Mouse (Mus musculus): ENCODE measurements at regions not wholly inside any gene's neighbourhood (a gene's known extent, or its start where the extent isn't known, plus 50 kb on each side); places are given as distances from the start of the nearest gene placed in this dataset.

DNA sequence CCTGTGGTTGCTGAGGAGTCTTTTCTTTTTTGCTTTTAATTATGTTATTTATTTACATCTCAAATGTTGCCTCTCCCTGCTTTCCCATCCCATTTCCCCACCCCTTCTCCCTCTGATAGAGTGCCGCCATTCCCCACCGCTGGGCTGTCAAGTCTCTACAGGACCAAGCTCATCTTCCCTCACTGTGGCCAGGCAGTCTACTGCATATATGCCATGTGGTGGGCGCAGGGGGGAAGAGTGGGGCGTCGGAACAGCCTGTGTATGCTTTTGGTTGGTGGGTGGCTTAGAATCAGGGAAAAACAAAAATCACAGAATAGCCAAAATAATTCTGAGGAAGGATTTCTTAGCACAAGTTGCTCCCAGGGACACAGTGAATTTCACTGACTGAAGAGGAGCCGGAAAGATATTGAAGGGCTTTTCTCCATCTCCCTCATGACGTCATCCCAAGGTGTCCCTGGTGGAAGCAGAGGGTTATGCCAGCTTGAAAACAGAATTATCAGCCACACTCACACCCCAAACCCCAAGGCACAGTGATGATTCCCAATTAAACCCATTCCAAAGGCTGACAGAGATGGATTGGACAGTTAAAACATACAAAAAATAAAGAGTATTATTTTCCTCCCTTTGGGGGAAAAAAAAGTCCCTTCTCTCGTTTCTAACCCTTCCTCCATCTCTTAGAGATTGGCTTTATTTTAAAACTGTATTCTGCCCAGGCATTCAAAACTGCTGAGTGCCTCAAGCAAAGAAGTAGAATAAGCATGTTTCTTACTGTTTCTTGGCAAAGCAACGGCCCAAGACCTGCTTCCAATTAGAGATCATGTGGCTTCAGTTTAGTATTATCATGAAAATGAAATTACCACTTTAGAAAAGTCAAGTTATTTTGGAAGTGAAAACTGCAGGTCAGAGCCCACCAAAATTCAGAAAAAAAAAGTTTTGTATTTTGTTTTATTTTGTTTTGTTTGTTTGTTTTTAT, 232.0 kb downstream of the Clic5 start:
- H3K4me2 ChIP-seq (replicated peaks) = no peak overlapping the region
- H3K9me3 ChIP-seq = peaks cover 7% of the 10 kb centered on the region; the same call in 1 of the 2 replicates
- H3K27me3 ChIP-seq (replicated peaks) = no peaks in the 10 kb centered on the region
- H3K4me1 ChIP-seq = no peaks in the 10 kb centered on the region
- ATAC-seq (ENCODE audit: low FRiP score, low read depth) = no peak
- H3K4me3 ChIP-seq = no peak overlapping the region
- 82% methylated on average over 9 of the region's 9 CpGs for WGBS
- H3K36me3 ChIP-seq = no peaks in the 10 kb centered on the region
- H3K27ac ChIP-seq = no peak overlapping the region
- H3K9ac ChIP-seq = no peak overlapping the region

- Histone ChIP-seq H3K9ac (no peak overlapping the region), H3K4me1 (no peaks in the 10 kb centered on the region), H3K4me2 (replicated peaks) (no peak overlapping the region), H3K36me3 (no peaks in the 10 kb centered on the region), H3K27ac (no peak overlapping the region), H3K27me3 (replicated peaks) (no peaks in the 10 kb centered on the region), H3K4me3 (no peak overlapping the region), H3K9me3 (no peaks in the 10 kb centered on the region)
- 93% methylated on average over 2 of the region's 2 CpGs for WGBS
- no peak for ATAC-seq (ENCODE audit: low FRiP score, low read depth)
Observed at GRCm38 (mm10) chr17:44422161-44422560, 233.8 kb downstream of the Clic5 start.

DNA sequence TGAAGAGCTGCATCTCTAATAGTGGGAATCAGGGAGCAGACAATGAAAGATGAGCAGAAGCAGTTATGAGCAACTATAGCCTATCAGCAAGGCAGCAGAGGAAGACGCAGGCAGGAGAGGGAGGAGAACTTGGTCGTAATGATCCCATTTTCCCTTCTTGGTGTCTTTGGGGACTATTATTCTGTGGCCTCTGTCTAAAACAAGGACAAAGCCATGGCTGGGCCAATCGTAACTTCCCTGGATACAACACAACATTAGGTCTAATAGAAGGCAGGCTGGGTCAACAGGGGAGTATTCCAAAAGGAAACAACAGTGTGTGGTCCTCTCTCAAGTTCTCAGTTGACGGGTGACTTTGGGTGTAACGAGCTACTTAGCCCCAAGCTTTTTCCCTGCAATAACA, 234.5 kb downstream of the Clic5 start:
- no peaks in the 10 kb centered on the region for H3K9me3 ChIP-seq
- H3K9ac ChIP-seq = no peak overlapping the region
- H3K4me1 ChIP-seq = no peaks in the 10 kb centered on the region
- no peak for ATAC-seq (ENCODE audit: low FRiP score, low read depth)
- no peak overlapping the region for H3K4me3 ChIP-seq
- no peaks in the 10 kb centered on the region for H3K27me3 ChIP-seq (replicated peaks)
- H3K27ac ChIP-seq = no peak overlapping the region
- H3K4me2 ChIP-seq (replicated peaks) = no peak overlapping the region
- H3K36me3 ChIP-seq = no peaks in the 10 kb centered on the region
- WGBS = 82% methylated on average over 5 of the region's 5 CpGs

GRCm38 (mm10) chr17:44423471-44423985, 235.1 kb downstream of the Clic5 start:
- no peak overlapping the region for H3K4me3 ChIP-seq
- no peaks in the 10 kb centered on the region for H3K27me3 ChIP-seq (replicated peaks)
- no peak overlapping the region for H3K27ac ChIP-seq
- no peaks in the 10 kb centered on the region for H3K36me3 ChIP-seq
- H3K4me2 ChIP-seq (replicated peaks) = no peak overlapping the region
- no peaks in the 10 kb centered on the region for H3K9me3 ChIP-seq
- ATAC-seq (ENCODE audit: low FRiP score, low read depth) = no peak
- 91% methylated on average over 5 of the region's 5 CpGs for WGBS
- H3K9ac ChIP-seq = no peak overlapping the region
- no peaks in the 10 kb centered on the region for H3K4me1 ChIP-seq

DNA sequence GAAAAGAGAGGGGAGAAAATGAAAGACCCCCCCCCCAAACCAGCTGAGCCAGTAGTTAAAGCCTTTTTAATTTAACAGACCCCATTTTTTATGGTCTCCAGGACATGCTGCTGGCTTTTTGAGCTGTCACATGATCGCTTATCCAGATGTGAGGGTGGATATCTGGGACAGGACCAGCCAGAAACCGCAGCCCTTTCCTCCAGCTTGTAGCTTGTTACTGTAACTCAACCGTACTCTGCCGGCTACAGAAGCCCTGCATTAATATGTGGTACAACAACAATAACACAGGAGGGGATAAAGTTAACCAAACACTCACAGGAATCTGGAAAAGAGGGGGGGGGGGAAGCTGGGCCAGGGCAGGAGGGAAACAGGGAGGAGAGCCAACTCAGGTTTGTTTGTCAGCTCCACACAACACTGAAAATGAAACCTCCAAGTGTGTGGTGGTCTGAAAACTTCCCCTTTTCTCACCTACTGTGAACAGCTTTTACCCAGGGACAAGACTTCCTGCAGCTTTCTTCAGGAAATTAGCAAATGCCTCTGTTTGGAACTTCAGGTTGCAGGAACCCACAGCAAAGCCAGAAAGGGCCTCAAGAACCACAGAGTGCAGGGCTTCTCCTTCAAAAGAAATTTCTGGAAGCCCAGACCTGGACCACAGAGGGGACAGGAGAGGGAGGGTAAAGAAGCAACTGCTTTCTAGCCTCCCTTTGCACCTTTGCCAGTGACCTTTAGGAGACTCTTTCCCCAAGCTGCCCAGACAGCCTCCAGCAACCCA, 244.3 kb downstream of the Clic5 start:
- Histone ChIP-seq H3K4me3 (no peak overlapping the region), H3K4me1 (no peaks in the 10 kb centered on the region), H3K27me3 (replicated peaks) (no peaks in the 10 kb centered on the region), H3K27ac (no peak overlapping the region), H3K36me3 (no peaks in the 10 kb centered on the region), H3K9me3 (no peaks in the 10 kb centered on the region), H3K9ac (no peak overlapping the region), H3K4me2 (replicated peaks) (no peak overlapping the region)
- 60% methylated on average over 4 of the region's 4 CpGs for whole genome bisulfite sequencing
- ATAC-seq (ENCODE audit: low FRiP score, low read depth) = no peak

DNA sequence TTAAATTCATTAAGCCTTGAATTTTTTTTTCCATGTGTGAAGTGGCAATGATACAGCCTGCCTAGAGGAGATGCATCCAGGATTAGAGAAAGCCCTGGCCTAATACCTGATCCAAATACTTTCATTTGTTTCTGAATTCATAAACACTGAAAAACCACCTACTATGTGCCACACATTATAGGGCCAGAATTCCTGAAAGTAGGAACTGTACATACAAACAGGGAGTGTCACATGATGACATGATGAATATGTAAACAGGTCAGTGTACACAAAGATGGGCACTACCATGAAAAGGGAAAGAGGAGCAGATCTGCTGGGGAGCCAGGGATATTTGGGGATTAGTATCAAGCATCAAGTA, 244.9 kb downstream of the Clic5 start:
- no peak overlapping the region for H3K4me3 ChIP-seq
- no peaks in the 10 kb centered on the region for H3K9me3 ChIP-seq
- H3K27me3 ChIP-seq (replicated peaks) = no peaks in the 10 kb centered on the region
- no peak overlapping the region for H3K27ac ChIP-seq
- no peak overlapping the region for H3K4me2 ChIP-seq (replicated peaks)
- H3K4me1 ChIP-seq = no peaks in the 10 kb centered on the region
- no peaks in the 10 kb centered on the region for H3K36me3 ChIP-seq
- no peak for ATAC-seq (ENCODE audit: low FRiP score, low read depth)
- no peak overlapping the region for H3K9ac ChIP-seq

DNA sequence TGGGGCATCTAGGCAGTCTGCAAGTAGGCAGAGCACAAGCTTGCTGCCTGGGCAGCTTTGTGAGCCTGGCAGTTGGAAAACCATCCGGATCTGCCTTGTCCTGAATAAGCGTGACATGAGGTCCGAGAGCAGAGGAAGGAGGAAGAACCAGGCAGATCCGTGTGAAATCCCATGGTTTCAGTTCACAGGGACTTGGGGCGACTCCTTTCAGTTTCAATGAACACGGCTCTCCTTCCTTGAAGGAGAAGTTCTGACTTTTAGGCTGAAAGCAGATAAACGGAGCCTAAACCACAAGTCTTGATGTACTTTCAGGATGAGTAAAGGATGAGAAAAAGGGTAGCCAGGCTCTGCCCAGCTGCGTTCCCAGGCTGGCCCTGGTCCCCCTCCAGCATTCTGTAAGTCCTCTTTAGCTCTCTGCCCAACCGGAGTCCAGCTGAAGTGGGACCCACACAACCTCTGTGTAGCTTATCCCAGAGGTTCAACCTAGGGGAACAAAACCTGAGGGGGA, 248.2 kb downstream of the Clic5 start:
- H3K36me3 ChIP-seq = no peaks in the 10 kb centered on the region
- H3K27me3 ChIP-seq (replicated peaks) = no peaks in the 10 kb centered on the region
- no peak overlapping the region for H3K4me2 ChIP-seq (replicated peaks)
- H3K4me3 ChIP-seq = no peak overlapping the region
- H3K27ac ChIP-seq = no peak overlapping the region
- WGBS = 89% methylated on average over 9 of the region's 9 CpGs
- no peaks in the 10 kb centered on the region for H3K4me1 ChIP-seq
- ATAC-seq (ENCODE audit: low FRiP score, low read depth) = no peak
- no peaks in the 10 kb centered on the region for H3K9me3 ChIP-seq
- H3K9ac ChIP-seq = no peak overlapping the region

DNA sequence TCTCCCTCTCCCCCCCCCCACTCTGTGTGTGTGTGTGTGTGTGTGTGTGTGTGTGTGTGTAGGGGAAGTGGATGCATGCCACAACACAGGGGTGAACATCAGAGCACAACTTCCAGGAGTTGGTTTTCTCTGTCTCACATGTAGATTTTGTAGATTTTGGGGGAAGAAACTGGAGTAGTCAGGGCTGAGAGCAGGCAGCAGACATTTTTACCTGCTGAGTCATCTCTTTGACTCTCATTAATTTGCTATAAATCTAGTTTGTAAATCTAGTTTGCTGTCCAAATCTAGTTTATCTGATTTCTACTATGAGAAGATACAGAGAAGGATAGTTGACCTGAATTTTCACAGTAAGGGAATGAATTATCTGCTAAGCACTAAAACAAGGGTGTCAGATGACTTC, 250.1 kb downstream of the Clic5 start:
- H3K36me3 ChIP-seq = no peaks in the 10 kb centered on the region
- no peak overlapping the region for H3K4me3 ChIP-seq
- ATAC-seq (ENCODE audit: low FRiP score, low read depth) = no peak

DNA sequence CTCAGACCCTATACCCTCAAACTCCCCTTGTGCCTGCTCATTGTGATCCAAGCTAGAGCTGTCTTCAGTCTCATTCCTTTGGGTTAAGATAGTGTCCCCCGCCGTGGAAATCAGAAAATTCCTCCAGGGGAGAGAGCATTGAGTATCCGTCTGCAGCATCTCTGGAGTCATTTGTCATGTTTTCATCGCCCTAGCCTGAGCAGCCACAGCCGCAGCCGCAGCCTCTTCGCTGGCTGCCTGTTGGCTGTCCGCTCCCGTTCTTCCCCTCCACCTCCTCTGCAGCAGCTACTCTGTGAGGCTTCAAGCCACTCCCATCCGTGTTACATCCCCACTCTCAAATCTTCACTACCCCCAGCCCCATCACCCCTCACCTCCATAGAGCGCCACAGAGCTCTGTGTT, 255.1 kb downstream of the Clic5 start:
- WGBS = 38% methylated on average over 11 of the region's 11 CpGs
- no peak overlapping the region for H3K27ac ChIP-seq
- H3K4me2 ChIP-seq (replicated peaks) = no peak overlapping the region
- no peaks in the 10 kb centered on the region for H3K4me1 ChIP-seq
- no peak overlapping the region for H3K4me3 ChIP-seq
- no peaks in the 10 kb centered on the region for H3K9me3 ChIP-seq
- no peak for ATAC-seq (ENCODE audit: low FRiP score, low read depth)
- no peaks in the 10 kb centered on the region for H3K36me3 ChIP-seq
- no peaks in the 10 kb centered on the region for H3K27me3 ChIP-seq (replicated peaks)
- H3K9ac ChIP-seq = no peak overlapping the region

More for the DNA sequence above, 250.1 kb downstream of the Clic5 start:
- H3K9ac ChIP-seq = no peak overlapping the region
- H3K4me1 ChIP-seq = no peaks in the 10 kb centered on the region
- H3K4me2 ChIP-seq (replicated peaks) = no peak overlapping the region
- no peak overlapping the region for H3K27ac ChIP-seq
- no peaks in the 10 kb centered on the region for H3K9me3 ChIP-seq
- no peaks in the 10 kb centered on the region for H3K27me3 ChIP-seq (replicated peaks)

DNA sequence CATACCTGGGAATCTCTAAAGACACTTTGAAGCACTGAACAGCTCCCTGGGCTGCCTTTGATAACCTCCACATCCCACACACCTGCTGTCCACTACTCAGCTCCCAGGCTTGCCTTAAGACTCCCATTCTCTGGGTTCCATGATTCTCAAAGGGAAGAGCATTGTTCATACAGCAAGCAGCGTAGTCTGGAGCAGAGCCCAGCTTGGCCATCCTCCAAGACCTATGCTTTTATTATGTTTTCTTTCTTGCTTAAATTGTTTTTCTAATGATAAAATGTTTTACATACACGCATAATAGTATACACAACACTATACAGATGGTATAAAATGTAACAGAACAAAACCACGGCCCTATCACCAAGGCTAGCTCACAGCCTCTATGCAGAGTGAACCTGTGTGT, 257.0 kb downstream of the Clic5 start:
- Histone ChIP-seq H3K4me2 (replicated peaks) (no peak overlapping the region), H3K4me3 (no peak overlapping the region), H3K36me3 (no peaks in the 10 kb centered on the region), H3K4me1 (no peaks in the 10 kb centered on the region), H3K9ac (no peak overlapping the region), H3K9me3 (no peaks in the 10 kb centered on the region), H3K27me3 (replicated peaks) (no peaks in the 10 kb centered on the region), H3K27ac (no peak overlapping the region)
- WGBS = 88% methylated on average over 3 of the region's 3 CpGs
- no peak for ATAC-seq (ENCODE audit: low FRiP score, low read depth)
